Mouse (Mus musculus): Measurements from ENCODE around the gene Bloc1s3.

Gene Bloc1s3

GRCm38 (mm10) chr7:19455186-19455585 lies 53.0 kb downstream of the Bloc1s3 start:
- no peak for DNase-seq (ENCODE audit: low read depth, low spot score)
